Mouse (Mus musculus): Measurements from ENCODE around the gene Nhs.

Gene Nhs

DNA sequence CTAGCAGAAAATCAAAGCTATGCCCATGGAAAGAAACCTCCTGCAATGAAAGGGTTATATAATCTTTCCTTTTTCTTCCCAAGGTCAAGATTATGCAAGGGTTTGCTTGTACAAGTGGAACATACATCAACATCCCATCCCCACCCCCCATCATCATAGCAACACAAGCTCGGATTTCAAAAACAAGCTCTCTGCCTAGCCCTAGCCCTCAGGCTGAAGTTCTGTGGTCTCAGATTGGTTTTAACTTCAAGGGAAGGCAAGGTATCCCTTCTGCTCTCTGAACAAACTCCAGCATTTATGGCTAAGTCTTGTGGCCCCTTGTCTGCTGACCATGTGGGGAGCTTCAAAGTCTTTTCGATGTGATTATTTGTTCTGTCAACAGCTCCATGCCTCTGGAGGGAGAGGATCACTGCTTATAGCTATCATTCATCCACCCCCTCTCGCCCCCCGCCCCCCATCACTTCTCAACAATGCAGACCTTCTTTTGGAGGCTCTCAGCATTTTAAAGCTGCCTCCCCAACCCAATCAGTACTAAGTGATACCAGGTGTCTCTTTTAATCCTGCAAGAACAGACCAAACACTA is 216.3 kb downstream of the Nhs start:
- DNase-seq (ENCODE audit: low read depth, low spot score): no peak

GRCm38 (mm10) chrX:161940696-161941095 is 218.8 kb downstream of the Nhs start:
- DNase-seq (ENCODE audit: low read depth, low spot score): no peak

- no peak for DNase-seq (ENCODE audit: low read depth, low spot score)
Observed at GRCm38 (mm10) chrX:161926683-161927053, 232.9 kb downstream of the Nhs start.

GRCm38 (mm10) chrX:161925973-161926682 is 233.4 kb downstream of the Nhs start:
- DNase-seq (ENCODE audit: low read depth, low spot score): no peak

DNA sequence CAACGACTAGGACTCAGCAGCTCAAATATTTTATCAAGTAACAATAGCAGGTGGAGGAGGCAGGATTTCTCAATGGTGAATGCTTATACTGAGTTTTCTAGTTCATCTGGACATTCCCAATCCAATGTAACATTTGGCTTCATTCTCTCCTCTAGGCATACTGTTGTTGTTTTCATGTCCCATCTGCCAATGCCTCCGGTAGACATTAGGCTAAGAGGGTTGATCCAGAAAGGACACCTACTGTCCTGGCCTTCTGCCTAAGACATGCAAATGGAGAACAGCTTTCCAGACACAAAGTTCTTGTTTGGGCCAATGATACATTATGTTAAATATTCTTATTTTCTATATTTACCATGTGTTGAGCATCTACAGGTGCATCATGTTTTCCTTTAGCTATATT is 236.9 kb downstream of the Nhs start:
- DNase-seq (ENCODE audit: low read depth, low spot score): no peak

- DNase-seq (ENCODE audit: low read depth, low spot score): no peak
Observed at GRCm38 (mm10) chrX:161921581-161921980, 237.9 kb downstream of the Nhs start.

DNA sequence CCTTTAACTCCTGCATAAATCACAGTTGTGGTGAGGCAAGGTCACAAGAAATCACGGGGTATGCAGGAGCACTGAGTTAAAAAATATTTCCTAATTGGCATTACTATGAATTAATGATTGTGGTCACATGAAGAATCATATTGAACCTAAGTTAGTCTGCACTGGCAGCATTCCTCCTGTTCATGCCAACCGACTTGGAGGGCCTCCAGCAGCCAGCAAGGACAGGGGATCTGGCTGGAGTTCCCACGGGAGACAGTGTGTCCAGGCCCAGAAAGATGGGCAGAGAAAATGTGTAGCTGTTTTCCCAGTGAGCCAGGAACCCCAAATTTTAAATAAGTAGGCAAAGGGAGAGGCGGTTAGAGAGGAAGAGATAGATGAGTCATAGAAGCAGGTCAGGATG is 249.6 kb downstream of the Nhs start:
- no peak for DNase-seq (ENCODE audit: low read depth, low spot score)

- no peak for DNase-seq (ENCODE audit: low read depth, low spot score)
Observed at GRCm38 (mm10) chrX:161908652-161909403, 250.7 kb downstream of the Nhs start.

DNA sequence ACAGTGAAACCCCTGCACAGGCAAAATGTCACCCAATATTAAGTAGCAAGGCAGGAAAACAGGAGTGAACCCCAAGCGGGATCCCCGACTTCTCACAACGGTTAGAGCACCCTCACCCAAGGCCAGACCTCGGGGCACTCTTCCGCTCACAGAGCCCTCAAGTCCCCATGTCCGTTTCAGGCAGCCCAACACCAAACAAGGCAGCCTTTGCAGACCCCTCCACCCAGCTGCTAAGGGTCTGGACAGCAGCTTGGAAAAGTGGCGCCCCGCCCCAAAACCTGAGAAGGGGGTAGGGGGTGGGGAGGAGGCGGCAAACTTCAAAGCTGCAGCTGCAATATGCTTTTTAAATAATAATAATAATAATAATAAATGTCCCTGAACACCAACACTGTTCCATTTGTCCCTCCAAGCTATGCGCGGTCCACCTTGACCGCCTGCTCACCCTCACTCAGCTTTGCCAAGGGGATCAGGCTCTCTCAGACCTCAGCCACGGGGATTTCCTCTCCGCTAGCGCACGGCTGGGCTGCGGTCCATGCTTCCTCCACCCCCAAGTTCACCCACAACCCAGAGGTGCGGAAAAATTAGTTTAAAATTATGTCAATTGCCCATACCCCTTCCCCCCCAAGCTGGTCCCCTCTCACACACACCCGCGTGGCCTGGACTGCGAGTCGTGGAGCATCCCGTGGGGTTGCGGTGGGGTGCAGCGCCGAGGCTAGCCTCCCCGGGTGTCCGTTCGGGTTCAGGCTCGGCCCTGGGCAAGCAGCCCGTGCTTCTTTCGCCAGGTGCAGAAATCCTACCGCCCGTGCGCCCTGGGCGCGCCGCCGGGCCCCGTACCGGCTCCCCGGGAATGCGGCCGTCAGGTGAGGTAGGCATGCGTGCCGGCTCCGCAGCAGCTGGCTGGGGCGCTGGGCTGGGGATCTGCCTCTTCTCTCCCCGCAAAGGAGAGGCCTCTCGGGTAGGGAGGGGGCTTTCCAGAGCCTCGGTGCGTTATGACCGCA is 251.6 kb downstream of the Nhs start:
- no peak for DNase-seq (ENCODE audit: low read depth, low spot score)

- DNase-seq (ENCODE audit: low read depth, low spot score): no peak
Observed at GRCm38 (mm10) chrX:161894442-161894841, 265.1 kb downstream of the Nhs start.

DNA sequence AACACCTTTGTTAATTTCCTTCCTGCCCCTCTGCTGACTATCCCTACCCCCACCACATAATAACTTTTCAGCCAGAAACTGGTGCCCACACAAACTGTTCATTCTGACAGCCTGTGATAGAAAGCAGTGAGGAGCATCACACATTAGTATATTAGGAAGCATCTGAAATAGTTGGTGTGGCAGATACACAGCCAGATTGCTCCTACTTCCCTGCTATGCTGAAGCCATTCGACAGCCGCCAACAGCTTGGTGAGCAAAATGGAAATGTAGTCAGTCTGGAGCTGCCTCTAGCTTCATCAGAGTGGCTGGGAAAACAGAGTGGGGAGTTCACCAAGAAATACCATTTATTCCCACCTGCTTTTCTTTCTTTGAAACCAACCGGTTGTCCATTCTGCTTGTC is 275.9 kb downstream of the Nhs start:
- no peak for DNase-seq (ENCODE audit: low read depth, low spot score)

DNA sequence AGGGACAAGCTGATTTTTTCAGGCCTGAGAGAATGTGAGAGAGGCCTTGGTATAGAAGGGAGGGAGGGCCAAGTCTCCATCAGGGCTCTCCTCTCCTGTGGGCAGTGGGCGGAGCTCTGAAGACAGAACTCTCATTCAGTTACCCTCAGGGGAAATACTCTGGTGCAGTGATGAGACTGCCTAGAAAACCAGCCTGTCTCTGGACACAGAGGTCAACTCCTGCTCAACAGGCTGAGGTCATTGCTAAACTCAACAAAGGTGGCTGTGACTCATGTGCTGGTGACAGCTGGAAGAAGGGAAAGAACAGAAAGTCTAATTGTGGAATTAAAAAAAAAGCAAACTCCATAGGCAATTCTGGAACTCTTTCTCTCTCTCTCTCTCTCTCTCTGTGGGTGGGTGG is 282.4 kb downstream of the Nhs start:
- DNase-seq (ENCODE audit: low read depth, low spot score): no peak

- no peak for DNase-seq (ENCODE audit: low read depth, low spot score)
Observed at GRCm38 (mm10) chrX:161873511-161873910, 286.0 kb downstream of the Nhs start.

GRCm38 (mm10) chrX:161871306-161871705 is 288.2 kb downstream of the Nhs start:
- DNase-seq (ENCODE audit: low read depth, low spot score): no peak

DNA sequence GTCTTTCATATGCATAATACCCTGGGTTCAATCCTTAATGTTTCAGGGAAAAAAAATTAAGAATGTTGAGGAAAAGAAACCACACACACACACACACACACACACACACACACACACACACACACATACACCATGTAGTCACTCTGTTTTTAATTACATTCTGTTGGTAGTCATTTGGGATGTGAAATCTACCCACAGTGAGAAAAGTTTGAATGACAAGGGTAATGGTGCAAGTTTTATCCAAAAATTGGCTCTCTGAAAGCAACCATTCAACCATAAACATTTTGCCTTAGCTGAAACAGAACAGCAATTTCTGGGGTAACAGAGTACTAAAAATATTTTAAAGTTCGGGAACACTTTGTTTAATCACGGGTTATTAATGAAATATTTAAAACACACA is 303.9 kb downstream of the Nhs start:
- no peak for DNase-seq (ENCODE audit: low read depth, low spot score)

DNA sequence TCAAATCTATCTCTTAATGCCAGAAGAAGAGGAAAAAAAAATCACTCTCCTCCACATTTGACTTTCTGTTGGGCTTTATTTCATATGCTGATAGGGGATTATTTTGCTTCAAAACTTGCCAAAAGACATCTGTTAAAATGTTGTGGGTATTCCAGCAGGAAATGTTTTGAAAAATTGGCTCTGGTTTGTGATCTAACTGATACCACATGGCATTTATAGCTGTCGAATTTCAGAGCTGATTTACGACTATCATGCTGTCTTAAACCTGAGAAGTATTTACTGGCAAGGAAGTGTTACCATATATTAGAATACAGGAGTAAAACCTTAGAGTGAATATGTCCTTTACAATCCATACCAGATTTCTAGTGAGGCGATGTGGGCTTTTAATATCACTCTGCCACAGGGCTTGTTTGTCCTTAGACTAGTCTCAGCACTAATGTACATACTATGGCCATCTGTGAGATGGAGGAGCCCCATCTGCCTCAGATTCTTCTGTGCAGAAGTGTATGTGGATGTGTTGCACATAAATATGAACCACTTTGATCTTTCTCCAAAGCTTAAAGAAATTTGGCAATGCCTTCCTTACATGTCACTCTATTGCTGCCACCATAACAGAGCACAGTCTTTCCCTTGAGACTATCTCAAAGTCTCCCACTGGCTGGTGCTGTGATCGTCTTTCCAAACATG is 305.8 kb downstream of the Nhs start:
- no peak for DNase-seq (ENCODE audit: low read depth, low spot score)

DNA sequence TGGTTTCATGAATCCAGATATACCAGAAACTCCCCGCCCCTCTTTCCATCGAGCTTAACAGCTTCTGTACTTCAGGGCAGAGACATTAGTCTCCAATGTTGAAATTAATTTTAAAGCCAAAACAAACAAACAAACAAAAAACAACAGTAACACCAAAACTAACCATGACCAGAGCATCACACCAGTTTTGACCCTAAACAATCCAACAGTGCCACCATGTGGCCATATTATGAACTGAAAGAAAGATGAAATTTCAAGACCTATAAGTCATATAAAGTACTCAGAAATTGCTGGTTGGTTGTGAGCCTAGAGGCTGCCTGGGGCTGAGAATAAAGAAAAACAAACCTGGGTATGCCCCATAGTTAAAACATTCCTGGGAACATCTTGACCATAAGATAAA is 333.3 kb downstream of the Nhs start:
- DNase-seq (ENCODE audit: low read depth, low spot score): peak; percentile 13

- DNase-seq (ENCODE audit: low read depth, low spot score): peak; percentile 13
Observed at GRCm38 (mm10) chrX:161790182-161790581, 369.3 kb downstream of the Nhs start.
